Mouse (Mus musculus) gastrocnemius, postnatal 25 days (tissue): ENCODE data around the gene C87977. TPM values are rescaled to one million over a fixed set of nuclear protein-coding genes. Genes with fewer than 3 reads are reported as not detected.
"Not testable (repeated sequence)": the region's sequence is repeated elsewhere in the genome, so short reads cannot be mapped to it uniquely, and the experiment has no call there.

Experiments
- DNase-seq: peaks from one replicate; pipeline ENCODE4 v3.0.0; 2022
- long read RNA-seq, 2 experiments: library from polyadenylated mRNA; stranded (forward); transcript quantifications; one replicate each; pipeline ENCODE4 v2.0.0; 2021
- total RNA-seq, 2 experiments: library from RNA; stranded (reverse); gene quantifications; 1 replicate in 1 of 2; 2 replicates in 1 of 2; pipeline ENCODE4 v1.2.3; 2021

The C87977 gene
- not detected for total RNA-seq
- long read RNA-seq, experiment 1, result 0 reads
- long read RNA-seq, experiment 2, result 0 reads

GRCm38 (mm10) chr4:144213218-144213617 is at the start of gene C87977:
TSS of gene C87977 (minus strand) at chr4:144213318.
- not testable (repeated sequence) for DNase-seq

DNA sequence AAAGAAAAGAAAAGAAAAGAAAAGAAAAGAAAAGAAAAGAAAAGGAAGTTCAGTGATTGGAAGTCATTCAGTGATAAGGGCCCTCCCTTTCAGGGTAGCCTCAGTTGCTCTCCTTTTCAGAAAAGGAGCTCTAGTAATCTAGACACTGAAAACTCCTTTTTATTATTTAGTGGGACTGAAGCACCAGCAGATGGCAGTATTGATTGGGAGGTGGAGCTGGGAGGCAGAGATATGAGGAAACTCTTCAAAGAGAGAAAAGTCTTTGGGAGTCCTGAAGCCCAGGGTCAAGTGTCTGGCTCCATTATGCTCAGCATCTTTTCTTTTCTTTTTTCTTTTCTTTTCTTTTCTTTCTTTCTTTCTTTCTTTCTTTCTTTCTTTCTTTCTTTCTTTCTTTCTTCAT is 41.6 kb upstream of the C87977 start:
- DNase-seq, result not testable (repeated sequence)

- DNase-seq, result no peak
These were observed 22.7 kb downstream of the C87977 start, which contains the start of gene Oog2 for GRCm38 (mm10) chr4:144190419-144190818. TSS of gene Oog2 (plus strand) at chr4:144190719.

DNA sequence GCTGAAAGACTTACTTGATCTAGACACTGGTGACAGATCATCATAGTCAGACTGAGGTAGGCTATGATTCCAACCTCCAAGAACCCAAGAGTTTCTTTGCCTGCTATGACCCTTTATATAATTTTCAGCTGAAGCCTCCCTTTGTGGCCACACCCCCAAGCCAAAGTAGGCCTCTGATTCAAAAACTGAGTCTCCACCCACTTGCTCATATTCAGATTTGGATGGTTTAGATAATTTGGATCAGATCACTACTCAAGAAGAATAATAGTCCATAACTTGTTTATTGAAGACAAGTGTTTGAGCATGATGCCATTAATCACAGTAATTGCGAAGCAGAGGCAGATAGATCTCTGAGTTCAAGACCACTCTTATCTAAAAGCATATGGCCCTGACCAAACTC is 50.6 kb downstream of the C87977 start, which contains the start of gene Oog3:
Gene Oog3 (minus strand): TSS at position 101 of the 400 bp plus-strand sequence.
- DNase-seq, result no peak

Other genes with a start within 250 kb of the C87977 start
- not detected for gene Gm13101, start 246.4 kb downstream of the C87977 start, total RNA-seq
- gene Pramef17, start 218.9 kb downstream of the C87977 start, total RNA-seq, result not detected
- not detected for gene Pramel4, start 154.2 kb downstream of the C87977 start, total RNA-seq
- not detected for gene Gm13102, start 106.8 kb downstream of the C87977 start, total RNA-seq
- not detected for gene Oog3, start 50.7 kb downstream of the C87977 start, total RNA-seq
- not detected for gene Oog2, start 22.6 kb downstream of the C87977 start, total RNA-seq
- gene Pramel5, start 67.2 kb upstream of the C87977 start, total RNA-seq, result not detected
- gene Gm13128, start 116.9 kb upstream of the C87977 start, total RNA-seq, result not detected
- gene Gm13119, start 144.6 kb upstream of the C87977 start, total RNA-seq, result not detected
- gene Pramef20, start 164.6 kb upstream of the C87977 start, total RNA-seq, result not detected
- gene Pramef12, start 195.1 kb upstream of the C87977 start, total RNA-seq, result not detected
- not detected for gene 1700012P22Rik, start 225.5 kb upstream of the C87977 start, total RNA-seq
- not detected for gene Gm9944, start 240.0 kb upstream of the C87977 start, total RNA-seq